9 mouse cellular contexts compared by ENCODE assay signal in genomic region chr15:99032726-99033250, GRCm38 (mm10). TPM values are rescaled to one million over a fixed set of nuclear protein-coding genes. Genes with fewer than 3 reads are reported as not detected.
DNase-seq lines count a peak whose midpoint lies in the region; ATAC-seq and TF ChIP-seq lines count a peak whose summit lies in the region.
"Had no signal": no experiment of that assay in that cellular context is flagged by ENCODE, and none has a peak within 500 bp of the region (broad histone marks: within the 10 kb centered on the region; RNA-seq: fewer than 3 reads in every experiment).

No protein-coding gene starts in this region.

- H3K27ac ChIP-seq in lung, embryonic 16.5 days (ENCODE audit: low read length), result no peak overlapping the region
- H3K27ac ChIP-seq in bone marrow, adult 2 months (ENCODE audit: control insufficient read depth, insufficient read depth, low read depth, low read length, poor library complexity), result peak overlapping the region; percentile 35
- no peak overlapping the region for H3K27ac ChIP-seq in neural tube, embryonic 12.5 days

- peak overlapping the region; percentile 70 for H3K4me3 ChIP-seq in lung, embryonic 16.5 days (ENCODE audit: low read length)
- H3K4me3 ChIP-seq in bone marrow, adult 2 months (replicated peaks; ENCODE audit: control insufficient read depth, low read depth, low read length), result peak overlapping the region; percentile 64
- H3K4me3 ChIP-seq in neural tube, embryonic 12.5 days, result no peak overlapping the region

- ATAC-seq in lung, embryonic 16.5 days (ENCODE audit: low read depth), result no peak
- no peak for ATAC-seq in neural tube, embryonic 12.5 days (ENCODE audit: low FRiP score, low read depth)

- TF ChIP-seq POLR2A in bone marrow, adult 2 months (IDR thresholded peaks at IDR 0.05; ENCODE audit: borderline replicate concordance, control insufficient read depth, low read depth, low read length), result no peak

- peaks cover 30% of the 10 kb centered on the region for H3K4me1 ChIP-seq in lung, embryonic 16.5 days (replicated peaks; ENCODE audit: control insufficient read depth, insufficient read depth, low read length)
- no peaks in the 10 kb centered on the region; the same call in none of the 2 replicates for H3K4me1 ChIP-seq in bone marrow, adult 2 months (ENCODE audit: control insufficient read depth, insufficient read depth, low read length)
- H3K4me1 ChIP-seq in neural tube, embryonic 12.5 days, result peaks cover 26% of the 10 kb centered on the region

- no peaks in the 10 kb centered on the region for H3K27me3 ChIP-seq in lung, embryonic 16.5 days (ENCODE audit: control insufficient read depth, insufficient read depth, low read depth, low read length)
- 0 out of 2 replicates have a peak, but pooled peaks cover 6% of the 10 kb centered on the region for H3K27me3 ChIP-seq in neural tube, embryonic 12.5 days (replicated peaks)

- intact Hi-C loops in left cerebral cortex, postnatal 10 days (cut with DNase I), result no loop called here

- H3K4me2 ChIP-seq in lung, embryonic 16.5 days (ENCODE audit: low read depth, low read length), result peak overlapping the region; percentile 73
- H3K4me2 ChIP-seq in neural tube, embryonic 12.5 days (replicated peaks), result peak overlapping the region; percentile 74

- H3K9ac ChIP-seq in lung, embryonic 16.5 days (ENCODE audit: low read length), result peak overlapping the region; percentile 42
- no peak overlapping the region for H3K9ac ChIP-seq in neural tube, embryonic 12.5 days

- DNase-seq in lung, postnatal 10 days, result no peak
- DNase-seq in kidney, adult 8-10 months, result peak; percentile 60 to 67
- no peak for DNase-seq in right cerebral cortex, adult 18-20 months
- no peak for DNase-seq in cerebellum, adult 11 months
- no peak for DNase-seq in left cerebral cortex, postnatal 10 days (ENCODE audit: extremely low spot score in 1 of 2, low spot score in 2 of 2)
- DNase-seq: gastrocnemius, postnatal 36 days had no signal

- H3K9me3 ChIP-seq in lung, embryonic 16.5 days (ENCODE audit: control insufficient read depth, low read length), result no peaks in the 10 kb centered on the region
- H3K9me3 ChIP-seq in neural tube, embryonic 12.5 days, result no peaks in the 10 kb centered on the region

- TF ChIP-seq CTCF in bone marrow, adult 2 months (IDR thresholded peaks at IDR 0.05; ENCODE audit: control insufficient read depth, insufficient read depth, low read length), result no peak

- 51% methylated on average over 7 of the region's 7 CpGs for WGBS in lung, embryonic 16.5 days
- WGBS in bone marrow, adult 2 months, result 35% methylated on average over 7 of the region's 7 CpGs
- 78% methylated on average over 7 of the region's 7 CpGs for WGBS in neural tube, embryonic 12.5 days

- H3K36me3 ChIP-seq in lung, embryonic 16.5 days (ENCODE audit: control insufficient read depth, insufficient read depth, low read length), result peaks cover 19% of the 10 kb centered on the region
- H3K36me3 ChIP-seq in neural tube, embryonic 12.5 days, result peaks cover 23% of the 10 kb centered on the region

RNA-seq across cellular contexts. Expression of gene Tuba1c, which starts 3.1 kb away (rescaled TPM):
- polyA plus RNA-seq in lung, embryonic 16.5 days (2015; fragmentation: Nextera tagmentation; extraction: Ambion mirVana), result 226 and 230 TPM in 2 replicates
- polyA plus RNA-seq in bone marrow, adult 2 months (2011; ENCODE audit: insufficient read depth, insufficient read length, low replicate concordance, missing spikeins), result 168 and 176 TPM in 2 replicates
- 62.0 and 64.6 TPM in 2 replicates for polyA plus RNA-seq in neural tube, embryonic 12.5 days (2016; fragmentation: Nextera tagmentation; extraction: Ambion mirVana)
- total RNA-seq in left cerebral cortex, postnatal 10 days (2021), result 100 to 1,000 TPM; 255 to 292 TPM

RNA-seq across cellular contexts. Expression of gene Prph, which starts 22.2 kb away (rescaled TPM):
- polyA plus RNA-seq in lung, embryonic 16.5 days (2015; fragmentation: Nextera tagmentation; extraction: Ambion mirVana), result 3.9 and 4.5 TPM in 2 replicates
- polyA plus RNA-seq in bone marrow, adult 2 months (2011; ENCODE audit: insufficient read depth, insufficient read length, low replicate concordance, missing spikeins), result not detected in 2 replicates
- polyA plus RNA-seq in neural tube, embryonic 12.5 days (2016; fragmentation: Nextera tagmentation; extraction: Ambion mirVana), result 109 and 168 TPM in 2 replicates
- 1 to 10 TPM; 5.5 to 5.9 TPM for total RNA-seq in left cerebral cortex, postnatal 10 days (2021)

RNA-seq across cellular contexts. Expression of gene Troap, which starts 41.6 kb away (rescaled TPM):
- polyA plus RNA-seq in lung, embryonic 16.5 days (2015; fragmentation: Nextera tagmentation; extraction: Ambion mirVana), result 39.5 and 41.1 TPM in 2 replicates
- polyA plus RNA-seq in bone marrow, adult 2 months (2011; ENCODE audit: insufficient read depth, insufficient read length, low replicate concordance, missing spikeins), result 94.5 and 103 TPM in 2 replicates
- 24.2 and 25.8 TPM in 2 replicates for polyA plus RNA-seq in neural tube, embryonic 12.5 days (2016; fragmentation: Nextera tagmentation; extraction: Ambion mirVana)
- total RNA-seq in left cerebral cortex, postnatal 10 days (2021), result 1 to 10 TPM; 1.4 to 2.2 TPM

RNA-seq across cellular contexts. Expression of gene C1ql4, which starts 54.8 kb away (rescaled TPM):
- polyA plus RNA-seq in lung, embryonic 16.5 days (2015; fragmentation: Nextera tagmentation; extraction: Ambion mirVana), result not detected in 2 replicates
- 0.66 and 2.4 TPM in 2 replicates for polyA plus RNA-seq in bone marrow, adult 2 months (2011; ENCODE audit: insufficient read depth, insufficient read length, low replicate concordance, missing spikeins)
- polyA plus RNA-seq in neural tube, embryonic 12.5 days (2016; fragmentation: Nextera tagmentation; extraction: Ambion mirVana), result 4.4 and 4.5 TPM in 2 replicates
- total RNA-seq in left cerebral cortex, postnatal 10 days (2021), result not detected
- total RNA-seq: gastrocnemius, postnatal 36 days had no signal

Comparison
In these comparisons a context has a peak if more than half of its experiments do, and no peak if none do; other contexts are left out.
1. DNase-seq: peak in kidney, adult 8-10 months (2 of 2); none in lung, postnatal 10 days (single experiment), right cerebral cortex, adult 18-20 months (single experiment), cerebellum, adult 11 months (single experiment) and left cerebral cortex, postnatal 10 days (0 of 2).
2. RNA of gene Prph, which starts 22.2 kb away (polyA plus RNA-seq): 109 to 168 TPM in neural tube, embryonic 12.5 days; 3.9 to 4.5 TPM in lung, embryonic 16.5 days and not detected in bone marrow, adult 2 months; every median in the first group is over 10 times any median in the second.